Mouse (Mus musculus) testis, postnatal 14 days (tissue): ENCODE measurements around the gene Fto.

Experiments
- DNase-seq: peaks from one replicate; pipeline ENCODE4 v3.0.0; 2021; ENCODE audit warnings: low spot score

Fto gene

GRCm38 (mm10) chr8:91499303-91499702 is 186.0 kb downstream of the Fto start:
- DNase-seq: no peak

GRCm38 (mm10) chr8:91501960-91502600 is 188.8 kb downstream of the Fto start:
- no peak for DNase-seq

- DNase-seq: no peak
These were observed 189.5 kb downstream of the Fto start for GRCm38 (mm10) chr8:91502791-91503190.

GRCm38 (mm10) chr8:91504360-91504759 is 191.0 kb downstream of the Fto start:
- no peak for DNase-seq

- DNase-seq: peak; percentile 9
These were observed 191.6 kb downstream of the Fto start for GRCm38 (mm10) chr8:91504891-91505290.

DNA sequence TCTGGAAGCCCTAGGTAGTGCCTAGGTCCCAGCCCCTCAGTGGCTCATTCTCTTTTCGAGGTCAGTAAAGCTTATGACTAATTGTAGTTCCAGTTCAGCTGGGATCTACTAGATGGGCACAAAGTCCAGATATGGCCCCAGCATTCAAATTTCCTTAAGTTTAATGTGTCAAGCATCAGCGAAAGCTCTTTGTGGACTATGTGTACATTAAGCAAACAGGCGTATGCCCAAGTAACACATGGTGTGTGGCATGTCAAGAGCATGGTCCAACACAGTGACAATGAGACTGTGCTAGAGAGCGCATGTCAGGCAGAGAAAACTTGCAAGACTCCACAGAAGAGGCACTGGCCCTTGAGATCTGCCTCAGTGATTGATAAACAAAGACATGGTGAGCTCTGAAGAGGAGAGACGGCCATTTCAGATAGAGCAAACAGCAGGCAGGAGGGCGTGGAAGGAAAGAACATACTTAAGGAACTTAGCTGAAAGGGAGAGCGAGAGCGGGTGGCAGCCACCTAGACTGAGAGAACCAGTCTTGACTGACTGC is 192.2 kb downstream of the Fto start:
- no peak for DNase-seq

GRCm38 (mm10) chr8:91505997-91506672 is 192.8 kb downstream of the Fto start:
- DNase-seq: no peak

DNA sequence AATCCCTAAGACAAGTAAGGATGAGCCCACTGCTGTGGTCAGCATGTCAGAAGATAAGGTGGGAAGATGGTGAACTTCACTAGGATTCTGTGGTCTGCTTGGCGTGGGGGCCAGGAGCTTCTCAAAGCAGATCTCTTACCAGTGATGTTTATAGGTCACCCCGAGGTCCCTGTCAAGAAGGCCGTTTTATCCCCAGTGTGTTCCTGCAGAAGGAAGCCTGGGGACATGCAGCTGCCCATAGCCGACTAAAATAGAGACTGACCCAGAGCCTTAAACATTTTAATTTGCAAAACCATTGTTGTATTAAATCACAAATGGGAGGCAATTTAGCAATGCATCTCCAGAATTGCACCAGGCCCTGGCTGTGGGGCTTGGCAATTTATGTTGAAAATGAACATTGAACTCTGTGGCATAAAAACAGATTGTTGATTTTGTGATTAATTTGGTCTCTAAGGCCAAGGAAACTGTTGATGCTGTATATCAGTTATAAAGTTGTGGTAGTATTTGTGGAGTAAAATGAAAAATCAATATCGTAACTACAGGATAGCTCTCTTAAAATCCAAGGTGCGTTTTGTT is 193.4 kb downstream of the Fto start:
- no peak for DNase-seq

DNA sequence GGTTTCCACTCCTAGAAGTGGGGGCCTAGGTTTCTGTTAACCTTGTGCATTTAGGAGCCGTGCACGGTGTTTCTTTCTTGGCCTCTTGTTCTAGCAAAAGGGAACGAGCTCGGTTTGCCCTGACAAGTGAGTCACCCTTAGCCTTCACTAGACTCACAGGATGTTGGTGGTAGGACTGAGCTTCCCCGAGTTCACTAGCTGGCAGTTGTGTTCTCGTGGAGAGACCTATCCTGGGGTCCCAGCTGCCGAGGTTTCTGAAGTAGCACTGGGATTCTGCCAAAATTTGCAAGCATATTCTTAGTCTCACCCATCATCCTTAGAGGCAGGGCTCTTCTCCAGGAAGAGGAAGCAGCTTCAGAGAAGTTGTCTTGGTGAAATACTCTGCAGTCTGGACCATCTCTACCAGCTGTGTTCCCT is 194.4 kb downstream of the Fto start:
- no peak for DNase-seq

- no peak for DNase-seq
These were observed 195.0 kb downstream of the Fto start for GRCm38 (mm10) chr8:91508284-91508683.

GRCm38 (mm10) chr8:91509206-91509899 is 196.0 kb downstream of the Fto start:
- no peak for DNase-seq

GRCm38 (mm10) chr8:91509900-91510260 is 196.6 kb downstream of the Fto start:
- DNase-seq: no peak

GRCm38 (mm10) chr8:91510716-91511115 is 197.4 kb downstream of the Fto start:
- no peak for DNase-seq

DNA sequence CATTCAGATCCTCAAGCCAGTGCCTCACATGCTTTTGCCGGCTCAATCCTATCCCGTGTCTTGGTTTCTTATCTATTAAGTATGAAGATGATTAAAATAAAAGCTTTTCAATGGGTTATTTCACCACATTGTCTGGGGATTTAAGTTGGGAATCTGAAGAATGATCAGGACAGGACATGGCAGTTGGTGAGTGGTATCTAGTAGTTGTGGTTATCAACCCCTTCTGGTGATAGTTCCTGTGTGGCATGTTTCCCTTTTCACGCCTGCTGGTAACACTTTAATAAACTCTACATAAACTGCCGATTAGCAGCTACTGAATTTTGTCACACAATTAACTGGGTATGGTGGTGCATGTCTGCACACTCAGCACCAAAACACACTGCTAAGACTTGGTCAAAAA is 198.6 kb downstream of the Fto start:
- no peak for DNase-seq

- DNase-seq: no peak
These were observed 201.6 kb downstream of the Fto start for GRCm38 (mm10) chr8:91514752-91515478.

- no peak for DNase-seq
These were observed 203.1 kb downstream of the Fto start for GRCm38 (mm10) chr8:91516422-91516821.

GRCm38 (mm10) chr8:91518085-91518484 is 204.8 kb downstream of the Fto start:
- DNase-seq: no peak

DNA sequence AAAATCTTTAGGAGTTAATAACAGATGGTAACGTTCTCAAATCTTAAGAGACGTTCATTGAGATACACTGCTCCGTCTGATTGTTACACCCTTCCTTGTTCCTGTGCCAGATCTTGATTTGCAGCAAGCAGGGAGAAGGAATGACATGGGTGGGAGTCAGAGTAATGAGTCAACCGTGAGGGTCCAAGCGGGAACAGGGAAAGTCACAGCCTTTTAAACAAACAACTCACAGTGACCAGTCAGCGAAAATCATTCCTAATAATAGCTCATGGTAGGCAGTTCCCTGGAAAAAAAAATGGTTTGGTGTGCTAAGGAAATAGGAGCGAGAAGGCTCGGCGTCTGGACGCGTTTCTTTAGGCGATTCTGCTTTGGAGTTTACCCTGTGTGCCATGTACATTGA is 208.9 kb downstream of the Fto start:
- DNase-seq: no peak

- DNase-seq: no peak
These were observed 210.9 kb downstream of the Fto start for GRCm38 (mm10) chr8:91524056-91524864.

- no peak for DNase-seq
These were observed 211.5 kb downstream of the Fto start for GRCm38 (mm10) chr8:91524865-91525250.

DNA sequence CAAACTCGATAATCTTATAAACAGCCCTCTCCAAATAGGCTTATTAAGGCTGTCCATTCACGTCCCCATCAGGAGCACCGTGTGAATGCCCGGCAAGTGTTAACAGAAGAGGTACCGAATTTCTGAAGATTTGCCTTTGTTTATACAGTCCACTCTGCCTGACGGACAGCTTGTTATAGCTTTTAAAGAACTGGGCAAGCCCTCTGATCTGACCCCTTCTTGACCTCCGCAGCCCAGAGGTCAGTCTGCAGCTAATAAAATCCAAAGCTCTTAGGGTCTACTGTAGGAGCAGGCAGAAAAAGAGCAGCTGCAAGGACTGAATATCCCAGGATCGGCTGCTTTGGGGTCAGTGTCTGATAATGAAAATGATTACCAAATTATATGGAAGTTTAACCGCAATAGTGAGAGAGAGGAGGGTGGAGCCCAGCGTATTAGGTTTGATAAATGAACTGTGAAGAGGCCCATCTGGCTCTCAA is 212.1 kb downstream of the Fto start:
- DNase-seq: no peak
